Mouse (Mus musculus) urinary bladder, postnatal 14 days (tissue): ENCODE data around the gene Ppp1r12a.
A peak's percentile ranks its signal among the peaks of the same experiment; 100 is the strongest.

Experiments
- DNase-seq: peaks from one replicate; pipeline ENCODE4 v3.0.0; 2021; ENCODE audit warnings: low spot score

Ppp1r12a gene

DNA sequence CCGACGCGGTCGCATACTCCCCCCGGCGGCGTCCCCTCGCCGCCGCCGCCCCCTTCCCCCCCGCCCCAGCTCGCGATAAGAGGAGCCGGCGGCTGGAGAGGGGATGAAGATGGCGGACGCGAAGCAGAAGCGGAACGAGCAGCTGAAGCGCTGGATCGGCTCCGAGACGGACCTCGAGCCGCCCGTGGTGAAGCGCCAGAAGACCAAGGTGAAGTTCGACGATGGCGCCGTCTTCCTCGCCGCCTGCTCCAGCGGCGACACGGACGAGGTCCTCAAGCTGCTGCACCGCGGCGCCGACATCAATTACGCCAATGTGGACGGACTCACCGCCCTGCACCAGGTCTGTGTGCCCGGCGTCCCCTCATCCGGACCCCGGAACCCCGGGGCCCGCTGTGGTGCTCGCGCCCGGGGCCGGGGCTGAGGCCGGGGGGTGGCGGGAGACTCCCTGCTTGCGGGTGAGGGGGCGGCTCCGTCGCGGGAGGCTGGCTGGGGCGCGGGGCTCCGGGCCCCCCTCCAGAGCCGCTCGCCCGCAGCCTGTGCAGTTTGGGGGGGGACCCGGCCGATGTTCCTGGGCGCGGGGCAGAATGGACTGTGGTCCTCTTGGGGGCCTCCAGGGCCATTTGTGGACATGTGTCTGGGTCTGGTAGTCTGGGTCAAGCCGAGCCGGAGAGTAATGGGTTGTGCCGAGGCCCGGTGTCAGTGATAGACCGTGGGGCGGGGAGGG, 466 bp downstream of the Ppp1r12a start:
- peak; percentile 33 for DNase-seq

DNA sequence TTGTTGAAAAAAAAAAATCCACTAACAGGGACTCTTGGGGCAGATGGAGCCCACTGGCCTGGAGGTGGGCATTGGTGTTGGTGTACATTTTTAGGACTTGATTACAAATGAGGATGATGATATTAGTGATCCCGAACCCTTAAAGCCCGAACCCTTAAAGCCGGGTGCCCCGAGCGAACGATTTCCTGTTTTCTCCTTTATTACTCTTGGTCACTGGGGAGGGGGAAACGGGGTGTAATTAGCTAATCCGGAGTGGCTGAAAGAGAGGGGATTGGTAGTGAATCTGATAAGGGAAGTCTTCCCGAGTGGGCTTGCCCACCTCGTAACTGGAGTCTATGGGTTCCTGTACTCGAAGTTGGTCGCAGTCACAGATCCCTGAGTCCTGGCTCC, 1.0 kb downstream of the Ppp1r12a start:
- no peak for DNase-seq

DNA sequence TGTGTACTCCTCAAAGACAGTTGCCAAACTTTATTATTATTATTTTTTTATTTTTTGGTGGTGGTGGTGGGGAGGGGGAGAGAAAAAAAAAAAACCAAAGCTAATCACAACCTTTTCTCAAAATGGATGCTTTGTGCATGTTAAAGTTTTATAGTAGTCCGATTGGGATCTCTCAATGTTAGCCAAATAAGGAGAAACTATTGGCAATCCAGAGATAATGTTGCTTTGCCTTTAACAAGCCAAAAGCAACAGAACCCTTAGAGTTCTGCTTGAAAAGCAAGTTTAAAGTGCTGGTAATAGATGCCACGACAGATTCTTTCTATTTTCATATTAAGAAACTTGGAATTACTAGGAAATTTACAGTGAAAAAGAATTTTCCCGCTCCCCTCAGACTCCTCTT, 1.5 kb downstream of the Ppp1r12a start:
- no peak for DNase-seq

GRCm38 (mm10) chr10:108167823-108168222, 5.8 kb downstream of the Ppp1r12a start:
- DNase-seq = no peak

DNA sequence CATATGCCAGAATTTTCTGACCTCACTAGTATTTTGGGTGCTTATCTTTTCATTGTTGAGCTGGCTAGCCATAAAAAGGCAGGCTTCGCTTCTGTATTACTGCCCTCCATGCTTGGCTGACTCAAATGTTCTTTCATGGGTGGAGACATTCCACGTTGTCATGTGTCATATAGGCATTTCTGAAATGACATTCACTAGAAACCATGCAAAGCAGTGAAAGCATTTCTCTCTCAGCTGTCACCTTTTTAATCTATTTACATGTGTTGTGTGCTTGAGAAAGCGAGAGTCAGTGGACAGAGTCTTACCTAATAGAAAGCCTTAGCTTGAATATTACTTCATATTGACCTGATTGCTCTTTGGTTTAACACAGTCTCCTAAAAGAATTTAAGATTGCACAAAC, 8.8 kb downstream of the Ppp1r12a start:
- DNase-seq = no peak

- DNase-seq = no peak
Observed at GRCm38 (mm10) chr10:108171637-108172036, 9.6 kb downstream of the Ppp1r12a start.

- DNase-seq = no peak
Observed at GRCm38 (mm10) chr10:108172817-108173563, 11.0 kb downstream of the Ppp1r12a start.

- no peak for DNase-seq
Observed at GRCm38 (mm10) chr10:108174107-108174506, 12.1 kb downstream of the Ppp1r12a start.

GRCm38 (mm10) chr10:108175885-108176284, 13.9 kb downstream of the Ppp1r12a start:
- DNase-seq = no peak

- DNase-seq = no peak
Observed at GRCm38 (mm10) chr10:108178285-108178848, 16.4 kb downstream of the Ppp1r12a start.

GRCm38 (mm10) chr10:108179404-108179803, 17.4 kb downstream of the Ppp1r12a start:
- no peak for DNase-seq

GRCm38 (mm10) chr10:108180313-108180712, 18.3 kb downstream of the Ppp1r12a start:
- DNase-seq = no peak

DNA sequence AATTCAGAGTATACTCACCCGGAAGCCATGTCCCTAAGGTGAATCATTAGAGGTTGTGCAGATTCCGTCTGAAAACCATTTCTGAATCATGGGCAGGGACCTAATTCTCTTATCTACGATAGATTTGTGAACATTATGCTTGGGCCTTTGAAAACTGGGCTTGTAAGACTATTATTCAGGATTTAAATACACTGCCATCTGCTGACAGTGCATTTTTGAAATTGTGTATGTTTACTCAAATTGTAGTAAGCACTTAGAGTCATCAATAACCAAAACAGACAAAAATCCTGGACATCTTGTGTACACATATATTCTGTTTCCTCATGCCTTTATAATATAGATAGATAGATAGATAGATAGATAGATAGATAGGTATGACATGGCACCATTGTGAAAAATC, 19.9 kb downstream of the Ppp1r12a start:
- DNase-seq = no peak

- no peak for DNase-seq
Observed at GRCm38 (mm10) chr10:108182386-108182785, 20.4 kb downstream of the Ppp1r12a start.

DNA sequence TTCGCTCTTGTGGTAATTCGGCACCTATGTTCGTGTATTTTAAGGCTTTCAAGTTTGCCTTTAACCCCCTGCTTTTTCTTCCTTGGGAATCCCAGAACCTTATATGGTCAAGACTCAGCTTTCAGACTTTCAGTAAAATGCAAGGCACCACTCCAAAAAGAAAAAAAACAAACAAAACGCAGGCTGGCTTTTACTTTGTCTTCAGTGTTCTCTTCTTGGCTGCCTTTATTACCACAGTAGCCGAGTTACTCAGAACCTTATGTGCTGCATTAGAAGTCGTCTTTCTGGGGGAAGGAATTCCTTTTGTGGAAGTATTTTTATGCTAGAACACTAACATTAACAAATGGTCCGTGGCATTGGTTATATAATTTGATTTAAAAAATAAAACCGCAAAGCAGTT, 22.8 kb downstream of the Ppp1r12a start:
- no peak for DNase-seq

- no peak for DNase-seq
Observed at GRCm38 (mm10) chr10:108185265-108185664, 23.3 kb downstream of the Ppp1r12a start.

GRCm38 (mm10) chr10:108189303-108189702, 27.3 kb downstream of the Ppp1r12a start:
- DNase-seq = no peak

DNA sequence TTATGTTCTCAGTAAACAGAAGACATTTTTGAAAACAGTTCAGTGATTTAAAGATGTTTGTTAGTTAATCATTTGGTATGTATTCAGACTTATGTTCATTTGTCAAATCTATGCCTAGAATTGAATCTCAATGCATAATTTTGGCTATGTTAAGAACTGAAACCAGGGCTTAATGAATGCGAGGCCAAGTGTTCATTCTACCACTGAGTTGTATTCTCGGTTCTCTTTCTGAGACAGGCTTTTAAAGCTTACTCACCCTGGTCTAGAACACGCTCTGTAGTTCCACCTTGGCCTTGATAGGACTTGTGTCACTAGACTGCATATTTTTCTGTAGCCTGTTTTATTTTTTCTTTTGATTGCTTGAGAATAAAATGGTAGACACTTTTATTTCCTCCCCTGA, 28.0 kb downstream of the Ppp1r12a start:
- no peak for DNase-seq

DNA sequence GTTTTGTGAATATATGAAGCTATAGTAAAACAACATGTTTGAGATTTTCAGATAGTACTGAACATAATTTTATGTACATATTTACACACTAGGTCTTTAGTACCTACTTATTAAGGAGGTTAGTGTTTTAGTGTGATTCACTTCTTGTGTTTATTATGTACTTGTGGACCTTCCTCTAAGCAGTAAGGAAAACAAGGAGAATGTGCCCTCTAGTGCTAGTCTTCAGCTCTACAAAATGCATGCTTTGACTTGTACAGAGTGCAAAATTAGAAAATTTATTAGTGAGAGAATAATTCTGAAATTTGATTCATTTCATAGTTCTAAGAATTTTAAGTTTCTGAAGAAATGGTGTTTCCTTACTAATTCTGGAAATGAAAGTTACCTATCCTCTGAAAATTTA, 28.6 kb downstream of the Ppp1r12a start:
- no peak for DNase-seq

- no peak for DNase-seq
Observed at GRCm38 (mm10) chr10:108191381-108191787, 29.4 kb downstream of the Ppp1r12a start.

GRCm38 (mm10) chr10:108192306-108192705, 30.3 kb downstream of the Ppp1r12a start:
- no peak for DNase-seq

DNA sequence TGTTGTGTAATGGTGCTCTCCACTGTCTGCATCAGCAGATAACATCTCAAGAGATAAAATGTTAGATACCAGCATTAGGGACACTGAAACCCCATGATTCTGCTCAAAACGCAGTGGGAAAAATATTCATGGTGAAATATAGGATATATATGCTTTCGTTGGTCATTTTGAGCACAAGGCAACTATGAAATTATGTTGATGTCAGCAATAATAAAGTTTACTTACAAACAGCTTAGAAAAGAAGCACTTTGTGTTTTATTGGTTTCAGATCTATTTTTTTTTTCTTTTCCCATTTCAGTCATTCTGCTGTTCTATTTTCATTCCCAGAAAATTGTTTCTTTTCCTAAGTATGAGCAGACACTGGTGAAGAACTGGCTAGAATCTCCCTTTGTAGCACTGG, 34.1 kb downstream of the Ppp1r12a start:
- DNase-seq = no peak

- no peak for DNase-seq
Observed at GRCm38 (mm10) chr10:108197498-108197897, 35.5 kb downstream of the Ppp1r12a start.
